Mouse (Mus musculus): ENCODE data around the gene Muc2.
A peak's percentile ranks its signal among the peaks of the same experiment; 100 is the strongest.
"Not testable (repeated sequence)": the region's sequence is repeated elsewhere in the genome, so short reads cannot be mapped to it uniquely, and the experiment has no call there.

Muc2 gene

GRCm38 (mm10) chr7:141690040-141690439 lies at the start of gene Muc2:
Muc2 (plus strand) TSS chr7:141690340.
- no peak for DNase-seq

DNA sequence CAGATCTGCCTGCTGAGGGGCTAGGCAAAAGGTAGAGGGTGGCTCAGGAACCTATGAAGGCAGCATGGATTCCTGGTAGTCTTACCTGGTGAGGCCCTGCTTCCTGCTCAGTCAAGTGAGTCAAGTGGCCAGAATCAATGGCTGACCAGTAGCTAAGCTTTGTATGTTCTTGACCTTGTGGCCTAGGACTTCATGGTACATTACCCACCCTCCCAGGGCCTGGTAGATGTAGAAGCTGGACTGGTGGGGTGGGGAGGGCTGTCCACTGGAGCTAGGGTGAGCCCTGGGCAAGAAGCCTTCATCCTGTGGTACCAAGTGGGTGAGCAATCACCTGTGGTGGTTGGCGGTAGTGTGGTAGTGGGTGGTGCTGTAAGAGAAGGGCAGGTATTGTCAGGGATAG lies 47.8 kb upstream of the Muc2 start:
- no peak for DNase-seq

GRCm38 (mm10) chr7:141643160-141643559 lies 47.0 kb upstream of the Muc2 start:
- peak; percentile 39 for DNase-seq

- DNase-seq, result no peak
Measured at GRCm38 (mm10) chr7:141647083-141647482, 43.1 kb upstream of the Muc2 start.

GRCm38 (mm10) chr7:141647815-141648214 lies 42.3 kb upstream of the Muc2 start:
- DNase-seq, result no peak

- no peak for DNase-seq
Measured at GRCm38 (mm10) chr7:141652191-141652590, 37.9 kb upstream of the Muc2 start.

DNA sequence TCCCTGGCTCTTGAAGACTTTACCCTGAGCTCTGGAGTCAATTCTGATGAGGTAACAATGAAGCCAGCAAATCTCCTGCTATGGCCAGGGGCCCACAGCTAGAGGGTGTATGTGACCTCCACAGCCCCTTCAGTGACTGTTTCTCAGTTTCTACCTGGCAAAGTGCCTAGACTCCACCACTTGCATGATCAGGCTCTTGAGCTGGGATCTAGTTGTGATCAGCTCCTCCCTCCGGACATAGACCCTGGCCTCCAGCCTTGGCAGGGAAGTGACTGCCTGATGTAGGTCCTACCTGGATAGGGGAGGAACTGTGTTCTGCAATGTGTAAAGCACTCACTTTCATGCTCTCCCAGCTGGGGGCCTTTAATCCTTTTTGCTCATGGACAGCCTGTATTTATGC lies 29.8 kb upstream of the Muc2 start:
- peak; percentile 41 for DNase-seq

DNA sequence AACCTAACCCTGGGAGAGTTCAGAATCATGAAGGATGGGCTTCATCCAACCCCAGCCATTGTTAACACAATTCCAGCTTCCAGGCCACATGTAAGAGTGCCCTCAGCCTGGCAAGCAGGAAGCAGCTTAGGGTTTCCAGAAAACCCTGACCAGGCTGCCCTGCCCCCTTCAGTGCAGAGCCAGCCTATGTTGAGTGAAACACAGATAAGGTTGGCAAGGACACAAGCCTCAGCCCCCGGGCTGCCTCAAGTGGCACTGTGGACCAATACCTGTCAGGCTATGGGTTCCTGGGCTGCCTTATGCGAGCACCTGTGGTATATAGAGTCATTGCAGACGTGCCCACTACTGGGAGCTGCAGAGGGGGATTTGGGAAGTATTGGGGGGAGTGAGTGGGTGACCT lies 28.7 kb upstream of the Muc2 start:
- DNase-seq, result peak; percentile 17

DNA sequence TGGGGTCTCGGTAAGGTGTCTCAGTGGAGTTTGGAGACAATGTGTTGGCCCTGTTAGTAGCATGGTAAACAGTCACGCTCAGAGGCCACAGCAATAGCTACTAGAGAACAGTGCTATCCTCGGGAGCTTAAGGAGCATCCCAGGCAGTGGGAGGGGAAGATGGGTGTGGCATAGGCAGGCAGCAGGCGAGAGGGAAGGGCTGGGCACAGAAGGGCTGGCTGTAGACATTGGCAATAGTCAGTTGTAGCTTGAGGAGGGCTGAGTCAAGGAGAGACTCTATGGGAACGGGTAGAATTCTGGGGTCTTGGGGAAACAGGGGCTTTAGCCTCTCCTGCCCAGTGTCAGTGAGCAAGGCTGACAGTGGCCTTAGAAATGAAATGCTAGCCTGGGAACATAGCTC lies 27.9 kb upstream of the Muc2 start:
- no peak for DNase-seq

GRCm38 (mm10) chr7:141666190-141666589 lies 23.9 kb upstream of the Muc2 start:
- peak; percentile 69 for DNase-seq

DNA sequence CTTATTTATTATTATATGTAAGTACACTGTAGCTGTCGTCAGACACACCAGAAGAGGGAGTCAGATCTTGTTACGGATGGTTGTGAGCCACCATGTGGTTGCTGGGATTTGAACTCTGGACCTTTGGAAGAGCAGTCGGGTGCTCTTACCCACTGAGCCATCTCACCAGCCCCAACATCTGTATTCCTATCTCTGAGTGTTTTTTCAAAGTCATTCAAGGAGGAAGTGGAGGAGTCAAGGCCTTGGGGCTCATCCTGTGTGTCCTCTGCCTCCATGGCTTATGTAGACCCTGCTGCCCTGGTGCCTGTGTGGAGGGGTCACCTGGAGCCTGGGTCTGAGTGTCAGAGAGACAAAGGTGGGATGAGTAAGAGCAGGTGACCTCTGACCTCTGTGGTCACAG lies 21.0 kb upstream of the Muc2 start:
- DNase-seq, result not testable (repeated sequence)

DNA sequence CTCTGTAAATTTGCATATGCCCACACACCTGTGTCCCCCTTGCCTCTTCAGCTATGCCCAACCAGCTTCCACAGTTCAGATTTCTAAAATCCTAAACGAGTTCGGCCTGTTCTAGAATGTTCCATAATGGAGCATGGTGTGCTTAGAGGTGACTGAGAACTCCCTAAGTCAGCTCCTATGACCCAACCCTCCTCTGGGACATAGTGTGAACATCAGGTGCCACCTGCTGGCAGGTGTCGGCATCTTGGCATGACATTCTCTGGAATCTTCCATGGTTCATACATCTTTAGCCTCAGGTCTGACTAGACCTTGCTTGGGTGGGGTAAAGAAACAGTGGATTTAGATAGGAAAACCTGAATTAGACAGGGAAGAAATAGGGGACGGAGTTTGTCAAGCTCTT lies 19.1 kb upstream of the Muc2 start:
- DNase-seq, result peak; percentile 42

GRCm38 (mm10) chr7:141671626-141672291 lies 18.4 kb upstream of the Muc2 start:
- DNase-seq, result no peak

DNA sequence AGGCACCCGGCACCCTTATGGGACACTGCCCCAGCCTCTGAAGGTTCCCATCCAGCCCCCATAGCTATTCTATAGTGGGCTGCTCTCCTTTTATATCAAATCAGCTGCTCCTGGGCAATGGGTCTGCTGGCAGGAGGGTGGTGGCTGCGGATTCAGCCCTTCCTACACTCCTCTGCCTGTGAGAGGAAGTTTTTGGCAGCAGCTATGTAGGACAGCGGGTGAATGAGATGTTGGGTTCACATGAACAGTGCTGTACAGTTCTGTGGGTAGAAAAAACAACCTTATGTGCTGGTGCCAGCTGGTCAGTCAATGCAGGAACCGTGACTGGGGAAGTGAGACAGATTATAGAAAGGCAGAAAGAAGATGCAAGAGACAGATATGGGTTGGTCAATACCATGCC lies 11.2 kb upstream of the Muc2 start:
- no peak for DNase-seq

DNA sequence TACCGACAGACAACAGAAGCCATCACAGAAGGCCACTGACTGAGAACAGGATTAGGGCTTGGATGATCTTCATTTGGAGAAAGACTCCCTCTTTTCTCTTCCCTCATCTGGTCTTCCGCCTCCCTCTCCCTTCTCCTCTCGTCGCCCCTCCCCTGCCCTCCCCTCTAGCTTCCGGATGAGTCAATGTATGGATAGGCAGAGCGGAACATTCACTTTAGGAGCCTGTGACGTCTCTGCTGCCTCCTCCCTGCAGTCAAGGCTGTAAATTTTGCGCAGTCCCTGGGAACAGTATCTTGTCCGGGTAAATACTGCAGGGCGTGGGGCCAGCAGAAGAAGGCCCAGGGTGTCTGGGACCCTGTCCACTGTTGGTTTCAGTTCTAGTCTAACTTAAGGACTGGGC lies 2.8 kb upstream of the Muc2 start:
- DNase-seq, result no peak

DNA sequence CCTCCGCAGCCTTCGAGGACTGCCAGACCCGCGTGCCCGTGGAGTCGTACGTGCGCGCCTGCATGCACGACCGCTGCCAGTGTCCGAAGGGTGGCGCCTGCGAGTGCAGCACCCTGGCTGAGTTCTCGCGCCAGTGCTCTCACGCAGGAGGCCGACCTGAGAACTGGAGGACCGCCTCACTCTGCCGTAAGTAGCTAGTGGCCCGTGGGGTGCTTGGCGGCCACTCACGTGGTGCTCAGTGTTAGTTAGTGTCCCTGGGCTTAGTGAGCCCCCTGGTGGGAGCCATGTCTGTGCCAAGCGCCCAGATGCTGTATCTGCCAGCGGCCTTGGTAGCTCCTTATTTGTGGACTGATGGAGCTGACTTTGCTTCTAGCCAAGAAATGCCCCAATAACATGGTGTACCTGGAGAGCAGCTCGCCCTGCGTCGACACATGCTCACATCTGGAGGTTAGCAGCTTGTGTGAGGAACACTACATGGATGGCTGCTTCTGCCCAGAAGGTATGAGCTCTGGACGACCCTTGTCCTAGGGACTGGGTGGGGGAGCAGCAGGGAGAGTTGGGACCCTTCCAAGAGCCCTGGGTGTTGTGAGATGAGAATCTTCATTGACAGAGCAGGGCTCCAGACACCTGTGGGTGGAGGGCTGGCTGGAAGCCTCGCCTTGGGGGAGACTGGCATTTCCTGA lies 3.6 kb downstream of the Muc2 start:
- peak; percentile 54 for DNase-seq

GRCm38 (mm10) chr7:141694274-141694639 lies 4.1 kb downstream of the Muc2 start:
- no peak for DNase-seq

- no peak for DNase-seq
Measured at GRCm38 (mm10) chr7:141696538-141696937, 6.4 kb downstream of the Muc2 start.

DNA sequence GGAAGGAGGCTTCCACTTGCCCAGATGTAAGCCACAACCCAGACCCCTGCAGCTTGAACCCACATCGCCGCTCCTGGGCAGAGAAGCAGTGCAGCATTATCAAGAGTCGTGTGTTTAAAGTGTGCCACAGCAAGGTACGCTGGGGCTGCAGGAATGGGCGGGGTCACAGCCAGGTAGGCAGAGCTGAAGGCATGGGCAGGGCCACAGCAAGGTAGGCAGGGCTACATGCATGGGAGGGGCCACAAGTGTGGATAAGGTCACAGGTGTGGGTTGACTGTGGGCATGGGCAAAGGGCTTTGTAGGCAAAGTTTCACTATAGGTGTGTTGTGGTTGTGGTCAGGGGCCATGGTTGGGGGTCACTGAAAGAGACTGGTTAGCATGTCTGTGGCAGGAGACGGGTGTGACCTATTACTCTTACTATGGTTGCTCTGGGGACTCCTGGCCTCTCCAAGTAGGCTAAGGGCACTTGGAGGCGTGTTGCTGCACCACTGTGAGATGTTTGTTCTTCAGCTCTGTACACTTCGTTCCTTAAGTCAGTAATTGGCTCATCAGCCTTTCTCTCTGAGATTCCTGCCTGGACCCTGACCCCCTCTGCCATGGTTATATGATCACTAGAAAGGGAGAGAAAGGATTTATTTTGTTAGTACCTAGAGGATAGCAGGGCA lies 9.5 kb downstream of the Muc2 start:
- DNase-seq, result no peak

GRCm38 (mm10) chr7:141747451-141748100 lies 57.4 kb downstream of the Muc2 start:
- no peak for DNase-seq

DNA sequence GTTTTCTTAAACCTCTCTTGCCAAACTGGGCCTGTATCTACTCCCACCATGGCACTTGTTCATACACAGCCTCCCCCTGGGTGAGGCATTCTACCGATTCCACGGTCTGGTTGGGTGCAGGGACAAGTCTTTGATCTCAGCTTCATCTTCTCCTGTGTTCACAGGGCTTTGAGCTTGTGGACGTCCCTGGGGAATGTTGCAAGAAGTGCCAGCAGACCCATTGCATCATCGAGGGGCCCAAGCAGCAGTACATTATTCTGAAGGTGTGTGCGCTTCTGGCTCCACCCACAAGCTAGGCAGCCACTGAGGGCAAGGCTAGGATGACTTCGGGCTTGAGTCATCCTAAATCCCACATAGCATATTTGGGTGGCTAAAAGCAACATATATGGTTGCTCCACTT lies 62.4 kb downstream of the Muc2 start:
- no peak for DNase-seq

DNA sequence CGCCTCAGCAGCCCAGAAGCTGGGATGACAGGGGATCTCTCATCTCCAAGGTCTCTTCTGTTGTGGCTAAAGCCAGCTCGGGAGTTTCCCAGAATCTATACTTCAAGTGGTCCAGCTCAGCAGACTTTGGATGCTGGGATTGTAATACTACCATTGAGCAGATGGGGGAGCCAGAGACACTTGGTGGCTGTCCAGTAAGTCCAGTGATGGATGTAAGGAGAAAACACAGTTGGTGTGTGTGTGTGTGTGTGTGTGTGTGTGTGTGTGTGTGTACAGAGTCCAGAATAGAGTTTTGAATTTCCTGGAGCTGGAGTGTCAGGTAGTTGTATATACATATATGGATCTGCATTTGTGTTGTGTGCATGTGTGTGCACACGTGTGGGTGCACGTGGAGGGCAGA lies 65.7 kb downstream of the Muc2 start:
- peak; percentile 85 for DNase-seq

- DNase-seq, result no peak
Measured at GRCm38 (mm10) chr7:141758291-141758690, 68.2 kb downstream of the Muc2 start.

DNA sequence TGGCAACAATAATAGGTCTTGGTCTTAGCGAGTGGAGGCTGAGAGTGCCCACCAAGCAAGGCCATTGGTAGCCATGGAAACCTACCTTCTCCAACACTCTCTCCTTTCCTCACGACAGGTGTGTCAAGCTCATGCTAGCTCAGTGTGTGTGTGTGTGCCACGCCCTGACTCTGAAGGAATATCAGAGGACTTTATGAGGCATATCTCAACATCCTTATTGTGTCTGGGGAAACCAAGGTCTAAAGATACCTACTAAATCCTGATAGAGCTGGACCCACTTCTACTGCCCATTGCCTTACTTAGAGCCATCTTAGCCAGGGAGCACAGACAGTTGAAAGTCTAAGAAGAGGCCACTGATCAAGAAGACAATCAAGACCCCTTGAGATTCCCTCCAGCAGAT lies 80.4 kb downstream of the Muc2 start:
- DNase-seq, result no peak

Data from lung, postnatal 10 days (tissue).